Mouse (Mus musculus) brown adipose tissue, adult 24 weeks (tissue): ENCODE data around the gene Lrrc29. TPM values are rescaled to one million over a fixed set of nuclear protein-coding genes. Genes with fewer than 3 reads are reported as not detected.

Source experiments
- H3K27ac ChIP-seq: fragments of 200-500 bp; replicated peaks from 2 replicates; pipeline ENCODE4 v1.5.1; 2012; ENCODE audit warnings: low read depth, mild to moderate bottlenecking, low read length
- H3K4me1 ChIP-seq: fragments of 200-500 bp; 2 replicates; pipeline ENCODE4 v1.6.1; 2012; ENCODE audit warnings: low read length, mixed read lengths; ENCODE audit not compliant: control insufficient read depth, insufficient read depth, insufficient read length
- H3K4me3 ChIP-seq: fragments of 200-500 bp; 2 replicates; pipeline ENCODE4 v1.5.1; 2012; ENCODE audit warnings: low read depth, mild to moderate bottlenecking, low read length, moderate library complexity; ENCODE audit not compliant: insufficient read depth
- polyA plus RNA-seq: library from polyadenylated mRNA; stranded (reverse); fragments of >200 nt; gene quantifications from 2 replicates; pipeline ENCODE4 v1.2.4, GENCODE M21; 2012; ENCODE audit not compliant: missing spikeins, insufficient read depth, insufficient read length

Lrrc29 gene
- polyA plus RNA-seq, 1 experiment: 0.99 TPM

DNA sequence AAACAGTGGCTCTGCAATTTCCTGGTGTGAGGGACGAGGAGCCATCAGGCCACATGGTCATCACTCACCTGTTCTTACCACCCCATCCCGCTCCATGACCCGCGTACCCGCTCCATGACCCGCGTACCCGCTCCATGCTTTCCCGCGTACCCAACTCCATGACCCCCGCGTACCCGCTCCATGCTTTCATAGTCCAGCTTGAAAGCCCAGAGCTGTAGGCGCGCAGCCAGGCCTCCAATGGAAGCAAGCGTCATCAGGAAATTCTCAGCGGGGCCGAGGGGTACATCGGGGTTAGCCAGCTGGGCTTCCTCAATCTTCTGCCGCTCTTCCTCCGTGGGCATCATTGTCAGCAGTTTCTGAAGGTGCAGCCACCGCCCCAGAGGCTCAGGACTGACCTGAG is 5.4 kb upstream of the Lrrc29 start:
- Histone ChIP-seq H3K4me3 (no peak overlapping the region), H3K4me1 (0 out of 2 replicates have a peak, but pooled peaks cover 3% of the 10 kb centered on the region), H3K27ac (no peak overlapping the region)

GRCm38 (mm10) chr8:105330325-105330724 is 4.2 kb upstream of the Lrrc29 start:
- Histone ChIP-seq H3K4me3 (no peak overlapping the region), H3K27ac (no peak overlapping the region), H3K4me1 (peaks cover 6% of the 10 kb centered on the region; the same call in 1 of the 2 replicates)

DNA sequence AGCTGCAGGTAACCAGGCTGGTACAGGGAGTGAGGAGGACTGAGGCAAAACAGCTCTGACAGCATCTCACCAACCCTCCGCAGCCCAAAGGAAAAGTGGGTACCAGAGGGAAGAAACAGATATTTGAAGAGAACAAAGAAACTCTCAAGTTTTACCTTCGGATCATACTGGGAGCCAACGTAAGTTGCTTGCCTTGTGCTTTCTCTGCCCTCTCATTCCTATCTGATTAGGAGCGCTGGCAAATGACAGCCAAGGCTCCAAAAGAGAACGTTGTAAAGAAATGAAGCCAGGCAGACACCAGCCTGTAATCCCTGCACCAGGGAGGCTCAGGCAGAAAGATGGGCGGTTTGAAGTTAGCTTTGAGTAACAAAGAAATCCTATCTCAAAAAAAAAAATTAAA is 890 bp upstream of the Lrrc29 start:
- H3K4me1 ChIP-seq: peaks cover 7% of the 10 kb centered on the region; the same call in 1 of the 2 replicates
- no peak overlapping the region for H3K27ac ChIP-seq

GRCm38 (mm10) chr8:105325641-105326093 is 411 bp downstream of the Lrrc29 start:
- Histone ChIP-seq H3K4me3 (peak overlapping the region; percentile 77), H3K27ac (peak overlapping the region; percentile 74), H3K4me1 (peaks cover 7% of the 10 kb centered on the region; the same call in 1 of the 2 replicates)

More for the DNA sequence above, 890 bp upstream of the Lrrc29 start:
- H3K4me3 ChIP-seq: peak overlapping the region; percentile 76

GRCm38 (mm10) chr8:105323183-105323582 is 2.9 kb downstream of the Lrrc29 start:
- no peak overlapping the region for H3K27ac ChIP-seq
- no peak overlapping the region for H3K4me3 ChIP-seq
- peaks cover 7% of the 10 kb centered on the region; the same call in 1 of the 2 replicates for H3K4me1 ChIP-seq

- H3K4me1 ChIP-seq: no peaks in the 10 kb centered on the region
- no peak overlapping the region for H3K27ac ChIP-seq
- H3K4me3 ChIP-seq: no peak overlapping the region
These were observed 7.4 kb downstream of the Lrrc29 start for GRCm38 (mm10) chr8:105318662-105319190.

- Histone ChIP-seq H3K27ac (no peak overlapping the region), H3K4me3 (no peak overlapping the region), H3K4me1 (no peaks in the 10 kb centered on the region)
These were observed 8.1 kb downstream of the Lrrc29 start for GRCm38 (mm10) chr8:105317941-105318340.

DNA sequence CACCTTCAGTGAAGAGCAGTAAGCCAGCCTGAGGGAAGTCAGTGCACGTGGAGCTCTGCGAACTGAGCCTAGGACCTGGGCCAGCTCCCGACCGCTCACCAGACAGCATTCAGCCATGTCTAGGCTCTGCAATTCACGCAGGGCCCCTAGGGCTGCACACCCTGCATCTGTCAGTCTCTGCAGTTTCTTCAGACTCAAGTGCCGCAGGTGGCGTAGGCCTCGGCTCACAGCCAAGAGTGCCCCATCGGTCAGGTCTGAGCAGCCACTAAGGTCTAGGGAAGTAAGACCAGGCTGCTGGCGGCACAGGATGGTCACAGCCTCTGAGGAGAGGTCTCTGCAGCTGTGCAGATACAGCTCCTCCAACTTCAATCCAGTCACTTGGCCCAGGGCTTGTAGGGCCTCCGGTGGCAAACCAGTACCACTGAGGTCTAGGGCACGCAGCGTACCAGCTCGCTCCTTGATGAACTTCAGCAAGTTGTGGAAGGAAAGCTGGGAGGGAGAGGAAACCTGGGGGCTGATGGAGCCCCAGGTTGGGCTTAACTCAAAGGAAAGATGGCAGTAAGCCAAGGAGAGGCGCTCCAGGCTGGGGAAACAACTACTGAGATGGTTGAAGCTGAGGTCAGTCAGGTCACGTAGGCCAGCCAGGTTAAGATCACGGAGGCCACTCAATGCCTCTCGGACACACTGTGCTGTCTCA is 10.9 kb downstream of the Lrrc29 start:
- Histone ChIP-seq H3K4me1 (no peaks in the 10 kb centered on the region), H3K27ac (no peak overlapping the region), H3K4me3 (no peak overlapping the region)

DNA sequence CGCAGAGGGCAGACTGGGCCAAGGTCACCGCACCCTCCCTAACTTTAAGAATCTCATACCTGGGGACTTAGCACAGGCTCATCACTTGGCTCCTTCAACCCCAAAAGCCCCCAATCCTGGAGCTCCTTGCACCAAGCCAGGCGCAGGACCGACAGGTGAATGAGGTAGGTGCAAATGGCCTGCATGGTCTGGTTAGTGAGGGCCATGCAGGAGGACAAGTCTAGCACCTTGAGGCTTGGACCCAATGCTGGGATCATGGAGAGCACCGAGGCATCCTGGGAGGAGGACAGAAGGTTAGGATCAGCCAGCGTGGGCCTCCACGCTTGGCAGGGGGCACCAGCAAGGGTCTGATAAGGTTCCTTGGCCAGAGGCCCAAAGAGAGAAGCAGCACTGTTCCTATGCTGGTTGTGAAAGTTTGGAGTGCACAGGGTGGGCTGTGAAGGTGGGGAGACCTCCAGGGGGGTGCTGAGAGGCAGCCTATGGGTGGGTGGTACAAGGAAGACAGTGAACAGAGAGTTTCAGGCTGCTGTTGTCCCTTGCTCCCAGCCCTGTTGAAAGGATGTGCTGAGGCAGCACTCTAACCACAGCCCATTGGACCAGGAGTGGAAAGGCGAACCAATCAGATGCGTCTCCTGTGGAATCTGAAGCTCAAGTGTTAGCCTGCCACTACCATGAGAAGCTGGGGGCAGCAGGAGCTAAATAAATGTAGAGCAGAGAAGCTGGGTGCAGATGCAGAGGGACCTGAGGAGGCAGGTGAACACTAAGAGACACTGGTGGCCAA is 12.3 kb downstream of the Lrrc29 start:
- H3K4me3 ChIP-seq: no peak overlapping the region
- no peaks in the 10 kb centered on the region for H3K4me1 ChIP-seq
- H3K27ac ChIP-seq: no peak overlapping the region

- H3K4me3 ChIP-seq: no peak overlapping the region
- H3K27ac ChIP-seq: no peak overlapping the region
- no peaks in the 10 kb centered on the region for H3K4me1 ChIP-seq
These were observed 13.1 kb downstream of the Lrrc29 start for GRCm38 (mm10) chr8:105312891-105313481.

GRCm38 (mm10) chr8:105311718-105312117 is 14.4 kb downstream of the Lrrc29 start:
- no peak overlapping the region for H3K4me3 ChIP-seq
- no peaks in the 10 kb centered on the region for H3K4me1 ChIP-seq
- H3K27ac ChIP-seq: no peak overlapping the region

GRCm38 (mm10) chr8:105310118-105310517 is 16.0 kb downstream of the Lrrc29 start:
- H3K27ac ChIP-seq: no peak overlapping the region
- H3K4me3 ChIP-seq: no peak overlapping the region
- peaks cover 3% of the 10 kb centered on the region; the same call in 1 of the 2 replicates for H3K4me1 ChIP-seq

- Histone ChIP-seq H3K4me1 (peaks cover 5% of the 10 kb centered on the region; the same call in 1 of the 2 replicates), H3K4me3 (no peak overlapping the region), H3K27ac (no peak overlapping the region)
These were observed 16.8 kb downstream of the Lrrc29 start for GRCm38 (mm10) chr8:105309142-105309847.

- Histone ChIP-seq H3K4me3 (no peak overlapping the region), H3K27ac (no peak overlapping the region), H3K4me1 (peaks cover 5% of the 10 kb centered on the region; the same call in 1 of the 2 replicates)
These were observed 17.6 kb downstream of the Lrrc29 start for GRCm38 (mm10) chr8:105308428-105308827.
